Mouse (Mus musculus): Measurements from ENCODE around the gene Zbtb8a.
"Not testable (repeated sequence)": the region's sequence is repeated elsewhere in the genome, so short reads cannot be mapped to it uniquely, and the experiment has no call there.

Gene Zbtb8a

DNA sequence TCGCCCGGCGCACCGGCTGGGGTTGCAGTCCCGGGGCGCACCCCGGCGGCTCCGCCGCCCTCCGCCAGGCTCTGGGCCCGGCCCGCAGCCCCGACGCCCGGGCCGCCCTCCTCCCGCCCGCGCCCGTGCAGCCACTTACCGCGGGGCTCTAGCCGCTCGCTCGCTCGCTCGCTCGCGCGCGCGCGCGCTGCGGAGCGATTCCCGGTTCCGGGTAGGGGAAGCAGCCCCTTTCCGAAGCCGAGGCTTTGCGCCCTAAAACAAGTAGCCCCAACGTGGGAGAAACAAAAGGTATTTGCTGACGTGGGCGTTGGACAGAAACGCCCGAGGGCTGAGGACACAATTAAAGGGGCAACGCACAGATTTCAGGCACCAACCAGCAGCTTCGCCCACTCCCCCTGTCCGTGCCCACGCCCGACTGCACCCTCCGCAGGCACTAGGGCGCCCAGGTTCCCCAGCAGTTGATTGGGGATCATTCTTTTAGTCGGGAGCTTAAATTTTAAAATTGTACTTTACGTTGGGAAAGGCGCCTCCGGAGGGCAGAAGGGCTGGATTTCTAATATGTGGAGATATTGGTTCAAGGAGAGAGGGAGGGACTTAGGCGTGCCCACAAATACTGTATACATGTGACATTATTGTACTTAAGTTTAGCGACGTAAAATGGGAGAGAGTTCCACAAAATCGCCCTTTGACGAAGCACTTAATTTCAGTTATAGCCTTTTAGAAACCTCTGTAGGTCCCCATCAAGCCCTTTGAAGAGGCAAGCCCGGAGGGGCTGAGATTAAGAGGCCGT lies at the start of gene Zbtb8a:
Gene Zbtb8a, minus strand, starts transcription at position 516 of the 790 bp plus-strand sequence.
- peak; percentile 41 for DNase-seq

DNA sequence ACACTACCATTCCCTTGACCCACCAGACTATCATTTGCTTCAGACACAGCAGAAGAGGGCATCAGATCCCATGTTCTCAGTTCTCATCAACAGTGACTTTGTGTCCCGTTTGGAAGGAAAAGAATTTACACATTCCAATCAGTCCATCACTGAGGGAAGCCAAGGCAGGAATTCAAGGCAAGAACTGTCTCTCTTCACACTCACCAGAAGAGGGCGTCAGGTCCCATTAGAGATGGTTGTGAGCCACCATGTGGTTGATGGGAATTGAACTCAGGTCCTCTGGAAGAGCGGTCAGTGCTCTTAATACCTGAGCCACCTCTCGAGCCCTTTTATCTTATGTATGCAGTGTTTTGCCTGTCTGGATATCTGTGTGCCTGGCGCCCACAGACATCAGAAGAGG lies 40.4 kb upstream of the Zbtb8a start:
- DNase-seq: no peak

- DNase-seq: no peak
Observed at GRCm38 (mm10) chr4:129416478-129416877, 38.6 kb upstream of the Zbtb8a start.

- DNase-seq: no peak
Observed at GRCm38 (mm10) chr4:129415892-129416291, 38.0 kb upstream of the Zbtb8a start.

- no peak for DNase-seq
Observed at GRCm38 (mm10) chr4:129410991-129411390, 33.1 kb upstream of the Zbtb8a start.

DNA sequence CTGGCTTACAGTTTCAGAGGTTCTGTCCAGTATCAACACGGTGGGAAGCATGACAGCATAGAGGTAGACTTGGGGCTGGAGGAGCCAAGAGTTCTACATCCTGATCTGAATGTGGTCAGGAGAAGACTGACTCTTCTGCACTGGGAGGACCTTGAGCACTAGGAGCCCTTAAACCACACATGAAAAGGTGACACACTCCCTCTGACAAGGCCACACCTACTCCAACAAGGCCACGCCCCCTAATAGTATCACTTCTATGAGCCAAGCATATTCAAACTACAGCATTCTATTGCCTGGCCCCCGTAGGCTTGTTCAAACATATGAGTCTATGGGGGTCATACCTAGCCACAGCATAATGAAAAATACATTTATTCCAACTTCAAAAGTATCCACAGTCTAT lies 32.6 kb upstream of the Zbtb8a start:
- DNase-seq: not testable (repeated sequence)

DNA sequence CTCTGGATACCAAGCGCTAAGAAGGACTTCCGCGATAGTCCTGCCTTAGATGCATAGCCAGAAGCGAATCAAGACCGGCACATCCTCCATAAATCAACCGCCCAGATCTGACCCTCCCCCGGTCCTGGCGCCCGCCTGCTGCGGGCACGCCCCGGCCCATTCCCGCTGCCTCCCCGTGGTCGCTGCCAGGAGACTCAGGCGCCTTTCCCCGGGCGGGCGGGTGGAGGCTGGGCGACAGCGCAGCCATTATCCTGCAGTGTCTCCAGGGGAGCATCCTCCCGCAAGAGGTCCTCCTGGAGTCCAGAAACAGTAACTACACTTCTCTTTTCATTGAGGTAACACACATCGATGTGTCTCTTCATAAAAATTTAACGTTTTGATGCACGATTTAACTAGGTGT lies 28.5 kb upstream of the Zbtb8a start:
- DNase-seq: peak; percentile 36

DNA sequence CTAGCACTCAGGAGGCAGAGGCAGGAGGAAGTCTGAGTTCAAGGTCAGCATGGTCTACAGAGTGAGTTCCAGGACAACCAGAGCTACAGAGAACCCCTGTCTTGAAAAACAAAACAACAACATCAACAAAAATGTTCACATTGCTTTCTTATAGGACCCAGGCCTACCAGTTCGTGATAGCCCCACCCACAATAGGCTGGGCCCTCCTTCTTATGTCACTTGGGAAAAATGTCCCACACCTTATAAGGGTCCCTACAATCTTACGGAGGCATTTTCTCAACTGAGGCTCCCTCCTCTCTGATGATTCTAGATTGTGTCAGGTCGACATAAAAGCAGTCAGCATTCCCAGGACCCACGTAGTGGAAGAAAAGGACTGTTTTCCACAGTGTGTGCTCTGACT lies 21.9 kb upstream of the Zbtb8a start:
- no peak for DNase-seq

DNA sequence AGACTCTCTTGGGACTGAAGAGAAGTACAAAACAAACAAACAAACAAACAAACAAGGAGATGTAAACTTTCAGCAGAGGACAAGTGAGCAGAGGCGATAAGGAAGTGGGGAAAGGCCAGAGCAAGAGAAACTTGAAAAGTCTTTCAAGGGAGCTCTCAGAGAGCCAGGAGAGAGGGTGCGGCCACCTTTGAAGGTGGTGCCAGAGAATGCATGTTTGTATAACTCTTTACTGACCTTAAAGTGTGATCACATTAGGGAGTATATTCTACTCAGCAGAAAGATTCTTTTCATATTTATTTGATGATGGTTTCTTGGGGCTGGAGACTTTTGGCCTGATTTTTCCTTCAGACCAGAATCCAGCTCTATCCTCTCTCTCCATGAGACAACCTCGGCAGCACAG lies 19.0 kb upstream of the Zbtb8a start:
- DNase-seq: no peak

DNA sequence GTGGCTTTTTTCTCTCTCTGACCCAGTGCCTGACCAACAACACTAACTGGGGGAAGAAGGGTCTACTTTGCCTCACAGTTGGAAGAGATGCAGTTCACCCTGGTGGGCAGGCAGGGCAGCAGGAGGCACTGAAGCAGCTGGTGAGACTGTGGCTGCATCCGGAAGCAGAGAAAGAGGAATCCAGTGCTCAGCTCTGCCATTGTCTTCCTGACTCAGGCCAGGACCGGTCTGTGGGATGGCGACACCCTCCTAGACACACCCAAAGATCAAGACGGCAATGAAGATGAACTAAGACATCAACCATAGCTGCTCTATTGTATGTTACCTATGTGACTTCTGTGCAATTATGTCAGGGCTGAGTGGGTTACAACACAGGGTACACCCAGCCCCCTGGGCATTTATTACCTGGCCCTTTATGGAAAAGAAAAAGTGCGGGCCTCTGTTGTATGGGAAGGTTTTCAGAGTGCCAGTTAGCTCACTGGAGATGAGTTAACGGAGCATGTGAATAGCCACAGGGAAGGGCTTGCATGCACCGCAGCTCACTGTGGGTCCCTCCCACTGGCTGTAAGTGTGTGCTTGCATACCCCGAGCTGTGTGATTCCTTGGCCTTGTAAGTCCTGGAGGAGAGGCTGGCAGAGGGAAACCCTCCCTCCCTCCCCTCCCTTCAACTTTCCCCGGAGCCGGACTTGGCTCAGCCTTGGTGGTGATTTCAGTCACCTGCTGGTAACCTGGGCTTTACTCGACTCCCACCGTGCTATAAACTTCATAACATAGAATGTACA lies 16.4 kb upstream of the Zbtb8a start:
- DNase-seq: no peak

DNA sequence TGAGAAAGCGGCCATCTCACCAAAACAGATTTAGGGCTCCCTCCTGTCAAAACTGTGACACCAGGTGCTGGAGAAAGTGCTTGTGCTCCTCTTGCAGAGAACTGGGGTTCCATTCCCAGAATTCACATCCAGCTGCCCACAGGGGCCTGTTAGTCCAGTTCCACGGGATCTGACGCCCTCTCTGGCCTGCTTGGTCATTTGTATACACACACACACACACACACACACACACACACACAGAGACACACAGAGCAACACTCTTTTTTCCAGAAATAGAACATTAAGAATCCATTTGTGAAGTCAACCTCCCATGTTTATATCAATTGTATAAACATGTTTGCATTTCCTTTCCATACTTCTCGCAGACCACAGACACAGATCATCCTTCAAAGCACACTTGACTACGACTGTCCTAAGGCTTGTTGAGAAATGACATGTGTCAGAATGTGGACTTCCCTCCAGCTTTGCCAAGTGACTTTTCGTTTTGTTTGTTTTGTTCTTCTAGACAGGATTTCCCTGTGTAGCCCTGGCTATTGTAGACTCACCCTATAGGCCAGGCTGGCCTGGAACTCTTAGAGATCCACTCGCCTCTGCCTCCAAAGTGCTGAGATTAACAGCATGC lies 13.1 kb upstream of the Zbtb8a start:
- DNase-seq: no peak

GRCm38 (mm10) chr4:129390216-129390743 lies 12.4 kb upstream of the Zbtb8a start:
- no peak for DNase-seq

DNA sequence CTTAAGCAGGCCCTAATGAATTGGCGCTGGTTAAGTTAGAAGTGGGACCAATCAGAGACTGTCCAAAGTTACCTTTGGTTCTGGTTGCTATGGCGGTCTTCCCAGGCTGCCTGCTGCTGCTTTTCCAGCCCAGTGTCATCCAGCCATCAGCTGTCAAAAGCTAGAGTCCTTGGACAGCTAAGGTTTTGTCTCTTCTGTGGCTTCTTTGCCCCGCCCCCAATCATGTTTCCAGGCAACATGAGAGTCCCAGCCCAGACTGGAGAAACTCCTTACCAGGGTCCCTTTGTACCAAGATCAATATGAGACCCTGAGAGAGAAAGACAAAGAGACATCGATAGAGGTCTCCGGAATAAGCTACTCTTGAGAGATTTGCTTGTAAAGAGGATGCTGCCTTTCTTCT lies 10.5 kb upstream of the Zbtb8a start:
- DNase-seq: no peak

GRCm38 (mm10) chr4:129386989-129387388 lies 9.1 kb upstream of the Zbtb8a start:
- no peak for DNase-seq

DNA sequence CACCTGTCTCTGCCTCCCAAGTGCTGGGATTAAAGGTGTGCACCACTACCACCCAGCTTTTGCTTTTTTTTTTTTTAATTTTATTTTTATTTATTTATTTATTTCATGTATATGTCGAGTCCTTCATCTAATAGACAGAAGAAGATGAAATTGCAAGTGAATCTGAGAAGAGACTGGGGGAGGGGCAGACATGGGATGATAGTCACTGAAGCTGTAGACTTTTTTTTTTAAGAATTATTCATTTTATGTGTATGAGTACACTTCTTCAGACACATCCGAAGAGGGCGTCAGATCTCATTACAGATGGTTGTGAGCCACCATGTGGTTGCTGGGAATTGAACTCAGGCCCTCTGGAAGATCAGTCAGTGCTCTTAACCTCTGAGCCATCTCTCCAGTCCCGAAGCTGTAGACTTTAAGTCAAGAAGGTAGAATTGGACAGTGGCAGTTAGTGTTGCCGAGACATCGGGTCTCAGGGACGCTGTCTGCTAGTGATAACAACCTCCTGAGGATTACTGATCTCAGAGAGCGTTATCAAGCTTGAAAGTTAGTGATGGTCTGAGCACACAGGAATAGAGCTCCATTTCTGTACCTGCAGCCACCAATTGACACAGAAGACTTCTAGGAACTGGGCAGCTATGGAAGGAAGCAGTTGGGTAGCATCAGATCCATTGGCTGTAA lies 8.5 kb upstream of the Zbtb8a start:
- DNase-seq: no peak

- no peak for DNase-seq
Observed at GRCm38 (mm10) chr4:129385685-129386084, 7.8 kb upstream of the Zbtb8a start.

GRCm38 (mm10) chr4:129384440-129384839 lies 6.5 kb upstream of the Zbtb8a start:
- no peak for DNase-seq

DNA sequence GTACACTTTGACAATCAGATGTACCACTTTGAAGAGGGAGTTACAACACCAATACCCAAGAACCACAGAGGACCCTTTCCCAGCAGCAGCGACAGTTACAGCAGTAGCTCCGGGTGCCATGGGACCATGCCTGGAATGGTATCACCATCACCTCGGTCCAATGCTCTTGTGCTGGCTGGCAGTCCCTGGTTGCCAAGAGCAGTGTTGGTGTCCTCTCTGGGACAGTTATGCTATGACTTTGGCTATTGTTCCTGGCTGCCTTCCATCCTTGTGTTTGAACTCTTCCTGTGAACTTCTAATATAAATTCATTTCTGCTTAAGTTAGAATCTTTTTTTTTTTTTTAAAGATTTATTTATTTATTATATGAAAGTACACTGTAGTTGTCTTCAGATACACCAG lies 5.7 kb upstream of the Zbtb8a start:
- DNase-seq: no peak

DNA sequence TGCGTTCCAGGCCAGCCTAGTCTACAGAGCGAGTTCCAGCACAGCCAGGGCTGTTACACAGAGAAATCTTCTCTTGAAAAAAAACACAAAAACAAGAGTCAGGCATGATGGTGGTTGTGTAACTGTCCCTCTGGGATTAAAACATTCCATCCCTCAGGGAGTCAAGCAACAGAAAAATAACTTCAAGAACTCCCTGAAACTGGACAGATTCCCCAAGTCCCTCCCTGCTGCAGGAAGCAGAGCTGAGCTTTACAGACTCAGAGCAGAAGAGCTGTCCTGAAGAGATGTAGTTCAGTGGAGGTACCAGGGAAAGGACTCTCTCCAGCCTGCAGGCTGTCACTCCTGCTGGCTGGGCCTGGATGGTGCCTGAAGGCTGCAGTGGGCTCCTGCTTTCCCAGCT lies 4.6 kb upstream of the Zbtb8a start:
- no peak for DNase-seq

DNA sequence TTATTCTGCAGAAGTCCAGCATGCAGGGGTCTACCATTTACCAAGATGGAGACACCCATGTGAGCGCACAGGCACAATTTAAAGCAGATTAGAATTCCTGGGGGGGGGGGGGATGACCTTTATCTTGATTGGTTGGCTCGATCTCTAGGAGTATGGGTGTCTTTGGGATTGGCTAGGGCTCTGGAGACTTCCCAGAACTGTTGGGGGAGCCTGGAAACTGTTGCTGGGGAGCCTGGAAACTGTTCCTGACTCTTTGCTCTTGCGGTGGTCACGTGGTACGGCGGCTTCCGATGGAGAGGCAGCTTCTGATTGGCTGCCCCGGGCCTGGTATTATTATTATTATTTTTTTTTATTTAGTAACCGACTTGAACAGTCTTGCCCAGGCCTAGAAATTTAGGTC lies 4.1 kb upstream of the Zbtb8a start:
- DNase-seq: no peak

- DNase-seq: no peak
Observed at GRCm38 (mm10) chr4:129381148-129381547, 3.2 kb upstream of the Zbtb8a start.

- no peak for DNase-seq
Observed at GRCm38 (mm10) chr4:129379805-129380204, 1.9 kb upstream of the Zbtb8a start.

- peak; percentile 35 for DNase-seq
Observed at GRCm38 (mm10) chr4:129376961-129377545, 863 bp downstream of the Zbtb8a start.
